Mouse (Mus musculus): ENCODE data around the gene Lhb. TPM values are rescaled to one million over a fixed set of nuclear protein-coding genes. Genes with fewer than 3 reads are reported as not detected.
A peak's percentile ranks its signal among the peaks of the same experiment; 100 is the strongest.

Lhb gene
- total RNA-seq, 2 experiments from 2014 or later = 0.51 to 0.73 TPM

DNA sequence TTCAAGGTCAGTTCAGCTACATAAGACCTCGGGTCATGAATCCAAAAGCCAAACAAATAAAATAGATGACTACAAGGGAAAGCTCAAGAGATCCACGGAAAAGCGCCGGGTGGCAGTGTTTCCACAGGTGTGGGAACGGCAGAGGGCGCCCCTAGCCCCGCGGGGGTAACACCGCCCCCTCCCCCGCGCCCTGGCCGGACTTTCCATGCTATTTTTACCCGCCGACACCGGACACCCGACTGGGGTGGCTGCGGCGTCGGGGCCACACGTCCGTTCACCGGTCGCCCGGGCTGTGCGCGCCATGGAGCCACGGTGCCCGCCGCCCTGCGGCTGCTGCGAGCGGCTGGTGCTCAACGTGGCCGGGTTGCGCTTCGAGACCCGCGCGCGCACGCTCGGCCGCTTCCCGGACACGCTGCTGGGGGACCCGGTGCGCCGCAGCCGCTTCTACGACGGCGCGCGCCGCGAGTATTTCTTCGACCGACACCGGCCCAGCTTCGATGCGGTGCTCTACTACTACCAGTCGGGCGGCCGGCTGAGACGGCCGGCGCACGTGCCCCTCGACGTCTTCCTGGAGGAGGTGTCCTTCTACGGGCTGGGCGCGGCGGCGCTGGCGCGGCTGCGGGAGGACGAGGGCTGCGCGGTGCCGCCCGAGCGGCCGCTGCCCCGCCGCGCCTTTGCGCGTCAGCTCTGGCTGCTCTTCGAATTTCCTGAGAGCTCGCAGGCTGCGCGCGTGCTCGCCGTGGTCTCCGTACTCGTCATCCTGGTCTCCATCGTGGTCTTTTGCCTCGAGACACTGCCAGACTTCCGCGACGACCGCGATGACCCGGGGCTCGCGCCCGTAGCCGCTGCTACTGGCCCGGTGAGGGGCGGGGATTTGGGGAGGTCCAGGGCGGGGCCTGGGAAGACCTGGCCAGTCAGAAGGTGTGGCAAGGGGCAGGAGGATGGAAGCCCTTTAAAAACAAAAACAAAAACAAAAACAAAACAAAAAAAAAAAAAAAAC is 14.2 kb upstream of the Lhb start:
- peak; percentile 93 for DNase-seq
- peak; percentile 72 for TF ChIP-seq CTCF (IDR thresholded peaks at IDR 0.05)
- peak overlapping the region; percentile 98 for H3K27ac ChIP-seq
- intact Hi-C loops (cut with DNase I) = no loop called here
- H3K4me3 ChIP-seq = peak overlapping the region; percentile 81

DNA sequence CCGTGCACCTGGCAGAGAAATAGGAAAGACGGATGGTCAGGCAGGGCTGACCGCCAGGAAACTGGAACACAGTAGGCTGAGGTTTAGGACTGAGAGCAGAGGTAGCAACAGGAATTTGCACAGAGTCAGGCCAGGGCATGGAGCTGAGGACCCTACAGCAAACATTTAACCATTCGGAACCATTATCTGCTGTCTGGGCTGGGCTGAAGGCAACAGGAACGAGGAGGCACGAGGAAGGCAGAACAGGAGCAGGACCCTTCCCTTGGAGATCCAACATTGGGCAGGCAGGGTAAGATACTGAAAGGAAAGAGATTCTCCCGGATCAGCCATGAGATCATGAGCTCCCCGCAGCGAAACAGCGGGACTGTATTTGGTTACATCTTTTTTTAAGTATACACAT is 12.8 kb upstream of the Lhb start:
- intact Hi-C loops (cut with DNase I) = no loop called here
- peak overlapping the region; percentile 81 for H3K4me3 ChIP-seq

DNA sequence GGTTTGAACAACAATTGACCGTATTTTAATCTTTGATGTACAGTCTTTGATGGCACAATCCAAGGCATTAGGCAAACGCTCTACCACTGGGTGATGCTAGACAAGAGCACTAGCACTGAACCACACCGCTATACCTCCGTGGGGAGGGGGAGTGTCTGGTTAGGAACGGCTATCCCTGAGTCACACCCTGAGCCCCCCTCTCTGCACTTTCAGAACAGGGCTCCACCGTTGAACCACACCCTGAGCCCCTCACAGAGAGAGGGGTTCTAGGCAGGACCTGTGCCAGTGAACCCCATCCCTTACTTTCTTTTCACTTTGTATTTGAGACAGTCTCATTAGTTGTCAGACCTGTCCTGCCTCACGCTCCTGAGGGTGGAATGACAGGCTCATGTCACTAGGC is 12.3 kb upstream of the Lhb start:
- H3K27ac ChIP-seq = peak overlapping the region; percentile 98
- H3K4me3 ChIP-seq = peak overlapping the region; percentile 81
- TF ChIP-seq CTCF (IDR thresholded peaks at IDR 0.05) = no peak
- no peak for DNase-seq
- intact Hi-C loops (cut with DNase I) = no loop called here

More for the DNA sequence above, 12.8 kb upstream of the Lhb start:
- H3K27ac ChIP-seq = peak overlapping the region; percentile 98
- DNase-seq = no peak
- no peak for TF ChIP-seq CTCF (IDR thresholded peaks at IDR 0.05)

DNA sequence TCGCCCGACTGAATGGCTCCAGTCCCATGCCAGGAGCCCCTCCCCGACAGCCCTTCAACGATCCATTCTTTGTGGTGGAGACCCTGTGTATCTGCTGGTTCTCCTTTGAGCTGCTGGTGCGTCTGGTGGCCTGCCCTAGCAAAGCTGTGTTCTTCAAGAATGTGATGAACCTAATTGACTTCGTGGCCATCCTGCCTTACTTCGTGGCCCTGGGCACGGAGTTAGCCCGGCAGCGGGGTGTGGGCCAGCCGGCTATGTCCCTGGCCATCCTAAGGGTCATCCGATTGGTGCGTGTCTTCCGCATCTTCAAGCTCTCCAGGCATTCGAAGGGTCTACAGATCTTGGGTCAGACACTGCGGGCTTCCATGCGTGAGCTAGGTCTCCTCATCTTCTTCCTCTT is 11.7 kb upstream of the Lhb start:
- peak overlapping the region; percentile 81 for H3K4me3 ChIP-seq
- no peak for DNase-seq
- intact Hi-C loops (cut with DNase I) = no loop called here
- no peak for TF ChIP-seq CTCF (IDR thresholded peaks at IDR 0.05)
- H3K27ac ChIP-seq = peak overlapping the region; percentile 98

DNA sequence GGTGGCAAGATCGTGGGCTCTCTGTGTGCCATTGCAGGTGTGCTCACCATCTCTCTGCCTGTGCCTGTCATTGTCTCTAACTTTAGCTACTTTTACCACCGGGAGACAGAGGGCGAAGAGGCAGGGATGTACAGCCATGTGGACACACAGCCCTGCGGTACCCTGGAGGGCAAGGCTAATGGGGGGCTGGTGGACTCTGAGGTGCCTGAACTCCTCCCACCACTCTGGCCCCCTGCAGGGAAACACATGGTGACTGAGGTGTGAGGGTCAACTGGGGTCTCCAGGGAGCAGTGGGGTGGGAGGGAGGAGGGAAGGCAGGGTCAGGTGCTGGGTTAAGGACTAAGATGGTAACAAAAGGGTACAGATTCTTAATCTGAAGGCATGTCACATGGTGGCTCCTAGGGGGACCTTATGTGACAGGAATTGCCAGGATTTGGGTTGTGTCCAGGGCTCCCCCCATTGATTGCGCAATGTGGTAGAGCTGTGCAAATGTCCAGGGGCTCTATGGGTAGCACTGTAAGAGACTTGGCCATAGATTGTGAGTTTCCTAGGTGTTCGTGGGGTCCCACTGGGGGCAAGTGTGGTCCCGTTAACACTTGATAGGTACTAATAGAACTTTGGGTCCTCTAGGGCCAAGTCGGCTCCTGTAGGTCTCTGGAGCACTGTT is 11.0 kb upstream of the Lhb start:
- no peak for TF ChIP-seq CTCF (IDR thresholded peaks at IDR 0.05)
- peak overlapping the region; percentile 98 for H3K27ac ChIP-seq
- H3K4me3 ChIP-seq = peak overlapping the region; percentile 81
- no peak for DNase-seq
- intact Hi-C loops (cut with DNase I) = no loop called here

DNA sequence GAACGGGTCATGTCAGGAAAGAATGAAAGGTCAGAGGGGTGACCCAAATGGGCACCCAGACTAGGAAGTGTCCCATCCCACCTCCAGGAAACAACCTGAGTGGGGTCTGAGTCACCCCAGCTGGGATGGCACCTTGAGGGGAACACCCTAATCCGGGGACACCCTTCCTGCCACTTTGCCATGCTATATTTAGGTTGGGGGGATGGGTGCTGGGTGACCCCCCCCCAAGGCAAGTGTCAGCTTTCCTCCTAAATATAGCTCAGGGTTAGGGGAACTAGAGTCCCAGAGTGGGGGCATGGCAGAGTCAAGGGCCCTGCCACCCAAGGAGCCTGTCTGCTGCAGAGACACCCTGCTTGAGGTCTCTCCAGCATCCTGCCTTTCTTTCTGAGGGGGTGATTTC is 8.2 kb upstream of the Lhb start:
- intact Hi-C loops (cut with DNase I) = no loop called here
- peak; percentile 83 for DNase-seq

DNA sequence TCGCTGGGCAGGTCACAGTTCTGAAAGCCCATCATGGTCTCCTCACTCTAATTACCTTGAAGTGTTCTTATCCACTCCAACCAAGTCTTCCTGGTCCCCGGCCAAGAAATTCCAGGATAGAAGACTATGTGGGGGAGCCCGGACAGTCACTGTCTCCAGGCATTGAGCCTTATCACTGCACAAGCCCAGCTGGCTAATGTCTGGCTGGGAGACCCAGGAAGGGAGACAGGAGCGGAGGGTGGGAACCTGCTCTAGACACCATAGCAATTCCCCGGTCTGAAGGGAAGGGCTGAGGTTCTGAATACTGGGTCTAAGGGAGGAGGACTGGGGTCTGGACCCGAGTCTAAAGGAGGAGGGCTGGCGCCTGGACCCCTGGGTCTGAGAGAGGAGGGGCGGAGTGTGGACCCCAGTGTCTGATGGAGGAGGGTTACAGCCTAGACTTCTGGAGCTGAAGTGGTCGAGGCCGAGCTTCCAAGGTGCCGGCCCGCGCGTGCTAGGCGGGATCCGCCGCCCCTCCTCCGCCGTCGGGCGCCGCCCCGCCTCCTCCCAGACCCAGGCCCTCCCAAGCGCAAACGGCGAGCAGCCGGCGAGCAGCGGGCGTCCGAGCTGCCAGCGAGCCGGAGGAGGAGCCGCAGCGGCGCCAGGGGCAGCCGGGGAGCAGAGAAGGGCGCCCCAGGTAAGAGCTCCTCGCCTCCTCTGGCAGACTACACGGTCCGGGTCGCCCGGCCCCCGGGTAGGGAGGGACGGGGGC is 7.3 kb upstream of the Lhb start, which contains the start of gene Ntf5:
Gene Ntf5 (plus strand): TSS at position 583 of the 751 bp plus-strand sequence.
- DNase-seq = peak; percentile 74
- peak within 1 kb of the TSS; percentile 98 for H3K27ac ChIP-seq
- peak within 1 kb of the TSS; percentile 74 for H3K4me3 ChIP-seq
- TF ChIP-seq CTCF (IDR thresholded peaks at IDR 0.05) = no peak
- intact Hi-C loops (cut with DNase I) = no loop called here

More for the DNA sequence above, 8.2 kb upstream of the Lhb start:
- peak overlapping the region; percentile 74 for H3K4me3 ChIP-seq
- no peak for TF ChIP-seq CTCF (IDR thresholded peaks at IDR 0.05)
- H3K27ac ChIP-seq = peak overlapping the region; percentile 98

DNA sequence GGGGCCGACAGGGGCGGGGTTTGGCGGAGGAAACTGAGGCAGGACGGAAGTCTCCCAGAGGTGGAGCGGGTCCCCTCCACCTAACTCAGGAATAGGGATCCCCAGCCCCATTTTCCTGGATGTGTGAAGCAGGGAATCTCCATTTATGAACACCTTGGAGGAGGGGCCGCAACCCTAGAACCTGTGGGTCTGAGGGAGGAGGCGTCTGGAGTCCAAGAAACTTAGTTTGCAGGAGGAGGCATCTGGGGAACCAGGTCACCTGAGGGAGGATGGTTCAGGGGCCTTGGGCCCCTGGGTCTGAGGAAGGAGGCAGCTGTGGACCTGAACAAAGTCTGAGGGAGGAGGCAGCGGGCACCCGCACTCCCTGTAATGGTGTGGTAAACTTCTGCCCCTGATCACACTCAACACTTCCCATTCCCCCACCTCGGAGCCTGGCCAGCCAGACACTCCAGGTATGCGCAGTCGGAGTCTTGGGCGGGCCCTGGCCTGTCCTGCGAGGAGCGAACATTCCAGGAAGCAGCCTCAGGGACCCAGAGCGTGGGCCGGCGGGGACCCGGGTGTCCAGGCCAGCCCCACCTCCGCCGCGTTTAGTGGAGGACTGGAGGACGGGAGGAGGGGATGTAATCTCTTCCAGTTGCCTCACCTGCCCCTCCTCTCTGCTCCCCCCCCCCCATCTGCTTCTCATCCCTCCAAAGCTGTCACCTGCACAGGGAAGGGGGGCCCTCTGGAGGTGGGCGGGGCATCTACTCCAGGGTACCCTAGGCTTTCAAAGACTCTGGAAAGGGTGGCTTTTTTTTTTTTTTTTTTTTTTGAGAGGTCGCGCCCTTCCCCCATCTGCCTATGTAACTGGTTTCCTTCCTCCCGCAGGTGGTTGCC is 6.5 kb upstream of the Lhb start:
- DNase-seq = no peak
- TF ChIP-seq CTCF (IDR thresholded peaks at IDR 0.05) = no peak
- Histone ChIP-seq H3K4me3 (peak overlapping the region; percentile 74), H3K27ac (peak overlapping the region; percentile 98)
- intact Hi-C loops (cut with DNase I) = no loop called here

DNA sequence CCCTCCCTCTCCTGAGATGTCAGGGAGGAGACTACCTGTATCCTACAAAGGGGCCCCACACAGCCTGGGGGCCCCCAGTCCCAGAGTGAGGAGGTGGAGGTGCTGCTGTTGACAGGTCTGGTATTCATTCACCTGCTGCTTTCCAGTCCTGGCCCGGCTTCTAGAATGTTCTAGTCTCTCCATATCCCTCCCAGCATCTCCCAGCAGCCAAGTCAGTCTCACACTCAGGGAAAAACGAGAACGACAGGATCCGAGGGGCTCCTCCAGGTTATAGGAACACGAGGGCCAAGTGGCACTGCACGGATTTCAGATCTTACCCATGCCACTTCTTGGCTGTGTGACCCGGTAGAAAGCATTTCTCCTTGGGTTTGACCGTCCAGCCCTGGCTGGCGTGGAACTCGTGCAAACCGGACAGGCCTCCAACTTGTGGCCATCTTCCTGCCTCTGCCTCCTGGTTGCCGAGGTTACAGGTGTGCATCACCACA is 5.8 kb upstream of the Lhb start:
- TF ChIP-seq CTCF (IDR thresholded peaks at IDR 0.05) = no peak
- no peak for DNase-seq
- Histone ChIP-seq H3K4me3 (no peak overlapping the region), H3K27ac (no peak overlapping the region)
- intact Hi-C loops (cut with DNase I) = no loop called here

DNA sequence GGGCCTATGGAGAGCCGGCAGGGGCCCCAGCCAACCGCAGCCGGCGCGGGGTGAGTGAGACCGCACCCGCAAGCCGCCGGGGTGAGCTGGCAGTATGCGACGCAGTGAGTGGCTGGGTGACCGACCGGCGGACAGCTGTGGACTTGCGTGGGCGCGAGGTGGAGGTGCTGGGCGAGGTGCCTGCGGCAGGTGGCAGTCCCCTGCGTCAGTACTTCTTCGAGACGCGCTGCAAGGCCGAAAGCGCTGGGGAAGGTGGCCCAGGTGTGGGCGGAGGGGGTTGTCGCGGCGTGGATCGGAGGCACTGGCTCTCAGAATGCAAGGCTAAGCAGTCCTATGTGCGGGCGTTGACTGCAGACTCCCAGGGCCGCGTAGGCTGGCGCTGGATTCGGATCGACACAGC is 5.0 kb upstream of the Lhb start:
- no peak for TF ChIP-seq CTCF (IDR thresholded peaks at IDR 0.05)
- Histone ChIP-seq H3K27ac (no peak overlapping the region), H3K4me3 (no peak overlapping the region)
- DNase-seq = no peak
- intact Hi-C loops (cut with DNase I) = loop anchor here (2.0 kb wide), 1 partner anchor 15 kb away; no protein-coding TSS in a partner anchor

DNA sequence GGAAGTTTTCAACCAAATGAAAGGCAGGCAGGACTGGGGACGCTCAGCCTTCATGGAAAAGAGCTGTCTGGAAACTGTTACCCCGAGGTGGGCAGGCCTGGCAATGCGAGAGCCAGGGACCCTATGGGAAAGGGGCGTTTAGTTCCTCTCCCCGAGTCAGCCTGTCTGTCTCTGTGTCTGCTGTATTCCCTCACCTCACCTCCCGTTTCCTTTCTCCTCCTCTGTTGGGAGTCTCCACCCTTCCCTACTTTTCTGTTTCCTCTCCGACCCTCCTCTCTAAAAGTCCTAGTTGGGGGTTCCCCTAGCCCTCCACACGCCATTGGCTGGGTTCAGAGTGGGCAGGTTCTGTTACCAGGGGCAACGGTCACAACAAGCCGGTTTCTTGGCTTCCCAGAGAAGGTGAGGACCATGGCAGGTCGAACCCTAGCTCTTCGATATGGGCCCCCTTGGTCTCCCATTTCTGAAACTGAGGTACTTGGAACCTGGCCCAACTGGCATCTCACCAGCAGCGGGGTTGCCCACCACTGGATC is 2.6 kb upstream of the Lhb start:
- intact Hi-C loops (cut with DNase I) = loop anchor here (2.0 kb wide), 1 partner anchor 13 kb away; no protein-coding TSS in a partner anchor
- peak; percentile 5 for DNase-seq
- Histone ChIP-seq H3K4me3 (no peak overlapping the region), H3K27ac (no peak overlapping the region)
- no peak for TF ChIP-seq CTCF (IDR thresholded peaks at IDR 0.05)

All from gastrocnemius, adult 2 months (tissue).